Mouse (Mus musculus): ENCODE results near the gene Ctdspl.

Ctdspl gene

DNA sequence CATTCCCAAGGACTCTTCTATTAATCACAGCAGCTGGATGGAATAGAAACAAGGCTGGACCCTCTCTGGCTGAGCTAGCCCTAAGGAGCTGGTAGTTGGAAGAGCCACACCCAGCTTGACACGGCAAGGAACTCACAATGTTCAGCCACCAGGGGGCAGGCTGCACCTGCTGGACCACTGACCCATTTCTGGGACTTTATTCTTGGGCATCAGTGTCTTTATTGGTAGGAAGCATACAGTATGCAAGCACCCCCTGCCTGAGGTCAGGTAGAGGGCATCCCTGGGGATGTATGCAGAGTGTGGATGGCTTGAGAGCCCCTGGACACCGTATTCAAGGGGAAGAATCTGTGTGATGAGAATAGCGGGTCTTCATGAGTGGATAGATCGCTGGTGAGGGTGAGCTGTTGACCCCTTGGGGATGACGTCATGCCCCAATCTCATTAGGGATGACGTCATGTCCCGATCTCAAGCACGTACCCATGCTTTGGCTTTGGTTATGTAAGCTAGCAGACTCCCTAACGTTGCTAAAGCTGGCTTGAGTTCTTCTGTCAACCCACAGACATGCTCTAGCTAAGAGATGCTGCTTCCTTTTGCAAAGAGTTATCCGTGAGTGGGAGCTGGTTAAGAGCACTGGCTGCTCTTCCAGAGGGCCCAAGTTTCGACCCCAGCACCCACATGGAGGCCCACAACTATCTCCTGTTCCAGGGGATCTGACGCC lies 5.3 kb upstream of the Ctdspl start:
- peak; percentile 84 for DNase-seq (ENCODE audit: low read depth, low spot score)

DNA sequence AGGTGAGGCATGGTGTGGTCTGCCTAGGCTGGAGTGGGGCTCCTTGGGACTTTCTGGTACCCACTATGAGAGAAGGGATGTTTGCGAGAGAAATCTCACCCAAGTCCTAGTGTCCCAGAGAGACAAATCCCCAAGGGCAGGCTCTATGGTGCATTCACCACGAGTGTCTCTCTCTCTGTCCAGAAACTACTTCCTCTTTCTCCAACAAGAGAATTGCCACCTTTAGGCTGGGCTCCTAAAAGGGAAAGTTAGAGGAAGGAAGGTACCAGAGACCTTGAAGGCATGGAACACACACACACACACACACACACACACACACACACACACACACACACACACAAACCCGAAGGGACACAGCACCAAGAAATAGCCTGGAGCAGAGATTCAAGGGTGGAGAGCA lies 4.3 kb upstream of the Ctdspl start:
- no peak for DNase-seq (ENCODE audit: low read depth, low spot score)

DNA sequence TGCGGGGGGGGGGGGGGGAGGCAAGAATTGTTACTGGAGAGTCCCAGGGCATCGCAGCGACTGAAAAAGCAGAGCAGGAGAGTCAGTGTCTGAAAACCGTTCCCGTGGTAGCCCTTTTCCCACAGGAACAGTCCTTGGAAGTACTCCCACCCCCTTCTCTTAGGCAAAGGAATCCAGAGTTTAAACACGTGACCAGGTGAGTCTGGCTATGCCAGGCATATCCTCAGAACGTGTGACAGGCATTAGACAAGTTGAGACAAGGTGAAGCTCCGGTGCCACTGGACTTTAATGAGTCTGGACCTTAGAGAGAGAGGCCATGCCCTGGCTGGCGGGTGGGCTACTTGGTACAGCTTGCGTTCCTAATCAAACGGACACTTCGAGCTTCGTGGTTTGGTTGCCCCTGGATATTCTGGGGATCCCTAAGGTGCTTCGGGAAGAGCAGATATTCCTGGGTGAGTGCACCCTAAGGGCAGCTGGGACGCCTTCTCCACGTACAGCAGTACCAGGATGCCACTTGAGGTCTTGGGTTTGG lies 1.6 kb upstream of the Ctdspl start:
- no peak for DNase-seq (ENCODE audit: low read depth, low spot score)

DNA sequence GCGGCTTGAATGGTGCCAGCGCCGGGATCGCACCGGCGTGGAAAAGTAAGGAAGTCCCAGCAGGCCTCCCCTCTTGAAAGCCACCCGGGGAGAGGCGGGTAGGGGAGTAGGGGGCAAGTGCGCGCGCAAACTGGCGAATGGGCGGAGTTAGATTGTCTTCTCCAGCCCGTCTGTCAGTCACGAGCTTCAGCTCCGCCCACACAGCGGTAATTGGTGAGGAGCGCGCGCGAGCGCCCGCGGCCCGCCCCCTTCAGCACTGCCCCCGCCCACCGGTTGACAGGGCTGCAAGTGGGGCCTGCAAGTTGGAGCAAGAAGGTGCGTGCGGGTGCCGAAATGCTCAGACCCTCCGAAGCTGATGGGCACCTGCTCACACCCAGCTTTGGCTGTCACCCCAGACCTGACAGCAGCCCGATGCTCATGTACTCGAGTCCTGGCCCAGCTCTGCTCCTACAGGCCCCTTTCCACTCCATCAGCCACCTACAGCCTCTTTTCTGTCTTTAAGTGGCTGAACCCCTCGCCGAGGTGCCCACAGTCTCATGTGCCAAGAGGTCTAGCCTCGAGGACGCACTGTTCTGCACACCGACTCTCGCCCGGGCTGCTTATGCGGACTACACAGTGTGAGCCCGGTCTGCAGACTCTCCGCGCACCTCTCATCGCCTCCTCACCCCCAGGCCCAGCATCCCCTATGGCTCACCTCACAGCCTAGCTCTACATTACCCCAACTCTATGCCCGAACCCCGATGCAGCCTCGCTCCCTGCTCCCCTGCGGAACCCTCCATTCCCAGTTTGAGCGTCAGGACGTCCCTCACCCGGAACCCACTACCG lies 755 bp upstream of the Ctdspl start:
- DNase-seq (ENCODE audit: low read depth, low spot score) = peak; percentile 92

DNA sequence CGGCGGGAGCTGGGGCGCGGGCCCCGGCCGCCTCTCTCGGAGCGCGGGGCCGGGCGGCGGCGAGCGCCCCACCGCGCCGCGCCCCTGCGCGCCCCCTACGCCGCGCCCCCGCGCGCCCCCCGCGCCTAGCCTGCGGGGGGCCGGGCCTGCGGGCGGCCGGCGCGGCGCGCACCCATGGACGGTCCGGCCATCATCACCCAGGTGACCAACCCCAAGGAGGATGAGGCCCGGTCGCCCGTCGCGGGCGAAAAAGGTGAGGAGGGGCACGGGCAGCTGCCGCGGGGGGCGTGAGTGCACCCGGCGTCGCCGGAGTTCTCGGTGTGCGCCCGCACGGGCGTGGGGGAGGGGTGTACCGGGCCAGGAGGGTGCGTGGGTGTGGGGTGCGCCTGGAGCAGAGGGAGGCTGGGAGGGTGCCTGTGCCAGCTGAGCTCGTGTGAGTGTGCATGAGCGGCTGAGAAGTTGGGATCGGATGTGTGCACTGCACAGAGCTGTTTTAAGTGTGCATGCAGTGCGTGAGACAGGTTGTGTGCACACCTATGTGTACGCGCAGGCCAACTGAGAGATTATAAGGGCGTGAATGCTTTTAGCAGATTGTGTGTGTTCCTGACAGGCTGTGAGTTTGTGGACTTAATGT lies 552 bp downstream of the Ctdspl start:
- peak; percentile 35 for DNase-seq (ENCODE audit: low read depth, low spot score)

DNA sequence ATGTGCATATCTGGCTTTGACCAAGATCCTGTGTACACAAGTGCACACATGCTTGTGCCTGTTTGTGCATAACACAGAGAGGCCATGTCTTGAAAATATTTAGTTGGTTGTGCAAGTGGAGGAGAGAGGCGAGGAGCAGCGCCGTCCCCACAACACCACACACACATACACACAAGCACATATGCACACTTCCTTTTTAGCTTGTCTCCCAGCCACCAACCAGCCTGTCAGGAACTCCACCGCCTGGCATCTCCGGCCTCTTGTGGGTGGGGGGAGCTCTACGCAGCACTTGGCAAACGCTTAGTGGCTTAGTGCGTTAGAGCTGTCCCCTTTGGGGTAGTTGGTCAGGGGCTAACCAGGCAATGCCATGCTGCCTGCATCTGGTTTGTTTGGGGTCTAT lies 1.2 kb downstream of the Ctdspl start:
- no peak for DNase-seq (ENCODE audit: low read depth, low spot score)

DNA sequence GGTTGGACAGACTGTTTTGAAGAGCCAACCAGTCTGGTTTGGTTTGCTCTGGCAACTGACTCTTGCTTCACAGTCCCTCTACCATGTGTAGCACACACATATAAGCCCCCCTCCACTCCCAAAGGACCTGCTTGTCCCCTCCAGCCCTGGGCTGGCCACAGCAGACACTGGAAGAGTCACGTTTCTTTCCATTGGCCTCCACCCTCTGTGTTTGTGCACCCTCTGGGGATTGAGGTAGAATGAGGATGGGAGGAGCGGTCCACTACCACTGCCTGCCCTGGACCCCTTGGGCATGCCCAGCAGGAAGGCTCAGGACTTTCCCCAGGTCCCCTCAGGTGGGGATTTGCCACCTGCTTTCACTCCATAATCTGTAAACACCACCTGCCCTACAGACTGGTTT lies 1.8 kb downstream of the Ctdspl start:
- DNase-seq (ENCODE audit: low read depth, low spot score) = no peak

DNA sequence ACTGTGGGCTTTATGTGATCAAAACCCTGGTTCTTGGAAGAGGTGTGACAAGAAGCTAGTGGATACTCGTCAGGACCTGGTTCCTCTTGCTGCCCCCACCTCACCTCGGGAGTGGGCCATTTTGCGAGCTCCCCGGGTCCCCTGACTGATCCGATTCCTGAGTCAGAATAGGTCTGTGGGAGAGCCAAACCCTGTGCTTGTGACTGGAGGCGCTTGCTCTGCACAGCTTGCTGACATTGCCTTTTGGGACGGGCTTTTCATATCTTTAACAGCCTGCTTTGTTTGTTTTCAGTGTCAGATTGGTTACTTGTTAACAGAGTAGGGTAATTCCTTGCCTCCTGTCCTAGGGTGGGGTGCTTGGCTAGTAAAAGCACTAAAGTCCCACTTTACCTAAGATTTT lies 2.4 kb downstream of the Ctdspl start:
- DNase-seq (ENCODE audit: low read depth, low spot score) = no peak

DNA sequence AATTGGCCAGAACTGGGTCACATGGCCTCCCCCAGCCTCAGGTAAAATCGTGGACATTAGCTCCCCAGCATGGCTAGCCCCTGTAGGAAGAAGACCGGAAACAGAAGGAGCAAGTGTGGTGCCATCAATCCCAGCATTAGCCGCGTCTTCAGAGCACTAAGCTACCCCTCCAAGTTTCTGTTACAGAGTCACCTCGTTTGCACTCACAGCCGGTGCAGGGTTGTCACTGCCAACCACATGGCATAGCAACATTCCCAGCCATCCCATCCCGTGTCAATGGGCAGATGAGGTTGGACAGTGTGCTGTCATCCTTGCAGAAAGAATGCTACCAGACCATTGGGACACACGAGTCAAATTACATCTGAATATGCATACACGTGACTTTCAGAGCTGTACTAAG lies 4.4 kb downstream of the Ctdspl start:
- DNase-seq (ENCODE audit: low read depth, low spot score) = no peak

DNA sequence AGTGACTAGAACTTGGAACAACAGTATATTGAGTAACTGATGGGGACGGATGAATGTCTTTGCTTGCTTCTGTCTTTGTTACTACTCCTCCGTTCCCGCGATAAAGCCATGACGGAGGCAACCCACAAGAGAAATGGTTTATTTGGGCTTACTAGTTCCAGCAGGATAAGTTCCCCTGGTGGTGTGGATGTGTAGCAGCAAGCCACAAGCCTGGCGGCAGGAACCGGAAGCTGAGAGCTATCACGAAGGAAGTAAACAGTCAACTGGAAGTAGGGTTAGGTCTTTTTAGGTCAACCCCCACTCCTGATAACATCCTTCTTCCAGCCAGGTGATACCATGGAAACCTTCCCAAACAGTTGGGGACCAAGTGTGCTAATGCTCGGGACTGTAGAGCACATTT lies 7.5 kb downstream of the Ctdspl start:
- DNase-seq (ENCODE audit: low read depth, low spot score) = no peak

DNA sequence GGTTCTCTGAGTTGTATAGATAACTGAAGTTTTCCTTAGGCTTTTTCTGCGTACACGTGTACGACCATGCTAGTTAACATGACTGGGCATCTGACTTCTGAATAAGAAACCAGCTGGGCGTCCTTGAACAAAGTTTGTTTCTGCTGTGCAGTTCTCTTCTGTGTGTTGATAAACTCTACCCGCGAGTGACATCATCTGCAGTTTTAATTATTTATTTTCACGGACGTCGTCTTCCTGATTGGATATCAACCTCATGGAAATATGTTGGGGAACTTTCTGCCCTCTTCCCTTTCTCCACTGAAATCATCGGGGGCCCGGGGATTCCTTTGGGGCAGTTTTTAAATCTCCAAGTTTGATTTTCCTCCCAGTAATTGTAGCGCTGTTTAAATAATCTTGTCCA lies 8.1 kb downstream of the Ctdspl start:
- DNase-seq (ENCODE audit: low read depth, low spot score) = no peak

DNA sequence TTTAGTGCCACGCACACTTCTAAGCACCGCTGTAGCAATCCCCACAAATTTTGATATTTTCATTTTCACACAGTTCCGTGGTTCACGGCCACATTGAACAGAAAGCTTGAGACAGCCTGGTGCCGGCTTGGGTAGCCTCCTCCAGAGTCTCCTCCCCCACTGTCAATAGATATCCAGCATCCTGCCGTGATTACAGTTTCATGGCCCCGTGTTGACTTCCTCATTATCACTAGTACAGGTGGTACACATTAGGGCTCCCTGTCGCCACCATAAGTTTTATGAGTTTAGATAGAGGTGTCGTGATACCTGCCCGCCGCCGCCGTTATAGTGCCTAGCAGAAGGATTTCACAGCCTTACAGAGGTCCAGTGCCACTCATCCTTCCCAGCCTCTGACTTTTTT lies 8.8 kb downstream of the Ctdspl start:
- DNase-seq (ENCODE audit: low read depth, low spot score) = no peak

DNA sequence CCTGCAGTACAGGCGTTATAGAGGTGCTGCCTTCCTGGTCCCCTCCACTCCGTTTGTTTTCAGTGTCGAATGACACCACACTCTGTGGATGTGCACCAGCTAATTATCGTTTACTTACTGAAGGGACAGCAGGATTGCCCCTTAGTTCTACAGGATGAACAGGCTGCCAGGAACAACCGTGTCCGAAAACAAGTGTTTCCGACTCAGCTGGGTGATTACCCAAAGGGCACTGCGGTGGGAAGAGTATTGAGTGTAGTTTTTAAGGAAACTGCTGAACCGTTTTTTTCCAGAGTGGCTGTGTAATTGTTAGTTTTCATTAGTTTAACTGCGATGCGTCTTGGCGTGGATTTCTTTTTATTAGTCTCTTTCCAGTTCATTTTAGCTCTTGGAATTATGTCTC lies 9.8 kb downstream of the Ctdspl start:
- DNase-seq (ENCODE audit: low read depth, low spot score) = no peak

DNA sequence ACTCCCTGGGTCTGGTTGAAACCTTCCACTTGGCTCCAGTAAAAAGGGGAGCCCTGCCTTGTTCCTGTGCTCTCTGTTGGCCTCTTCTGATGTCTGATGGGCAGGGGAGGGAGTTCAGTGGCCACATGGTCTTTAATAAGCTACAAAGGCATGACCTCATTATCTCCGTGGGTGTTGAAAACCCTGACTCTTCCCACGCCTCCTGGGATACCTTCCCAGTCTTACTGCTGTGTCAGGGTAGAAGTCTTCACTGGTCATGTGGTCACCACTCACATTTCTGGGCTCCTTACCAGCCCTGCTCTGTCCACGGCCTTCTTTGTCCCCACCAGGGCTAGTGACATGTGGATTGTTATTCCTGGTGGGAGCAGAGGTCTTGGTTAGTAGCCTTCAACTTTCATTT lies 11.3 kb downstream of the Ctdspl start:
- DNase-seq (ENCODE audit: low read depth, low spot score) = peak; percentile 76

DNA sequence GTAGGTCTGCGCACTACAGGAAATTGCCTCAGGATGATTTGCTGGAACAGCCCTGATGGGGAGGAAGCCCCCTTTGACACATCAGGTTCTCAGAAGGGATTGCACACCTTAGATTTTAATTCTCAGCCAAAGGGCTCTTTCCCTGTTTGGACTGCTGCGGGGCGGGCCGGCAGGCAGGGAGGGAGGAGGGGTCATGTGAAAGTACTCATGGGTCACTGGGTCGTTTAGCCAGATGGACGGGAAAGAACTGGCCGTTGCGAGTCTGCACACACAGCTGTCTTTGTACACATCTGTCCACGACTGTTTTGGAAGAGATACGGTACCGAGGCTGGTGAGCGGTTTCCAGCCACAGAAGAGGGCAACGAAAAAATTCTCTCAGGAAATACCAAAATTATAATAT lies 13.2 kb downstream of the Ctdspl start:
- DNase-seq (ENCODE audit: low read depth, low spot score) = no peak

DNA sequence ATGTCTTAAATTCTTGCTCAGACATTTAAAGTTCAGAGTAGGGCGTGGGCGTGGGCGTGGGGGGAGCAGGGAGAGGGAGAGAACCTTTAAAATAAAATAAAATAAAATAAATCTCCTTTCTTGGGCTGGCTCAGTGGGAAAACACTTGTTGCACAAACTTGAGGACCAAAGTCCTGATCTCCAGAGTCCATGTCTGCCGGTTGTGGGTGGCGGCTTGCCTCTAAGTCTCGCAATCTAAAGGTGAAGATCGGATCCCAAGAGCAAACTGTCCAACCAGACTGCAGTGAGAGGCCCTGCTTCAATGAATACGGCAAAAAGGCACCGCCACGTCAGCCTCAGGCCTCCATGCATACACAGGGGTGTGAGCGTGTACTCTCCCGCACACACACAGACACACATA lies 13.6 kb downstream of the Ctdspl start:
- no peak for DNase-seq (ENCODE audit: low read depth, low spot score)

DNA sequence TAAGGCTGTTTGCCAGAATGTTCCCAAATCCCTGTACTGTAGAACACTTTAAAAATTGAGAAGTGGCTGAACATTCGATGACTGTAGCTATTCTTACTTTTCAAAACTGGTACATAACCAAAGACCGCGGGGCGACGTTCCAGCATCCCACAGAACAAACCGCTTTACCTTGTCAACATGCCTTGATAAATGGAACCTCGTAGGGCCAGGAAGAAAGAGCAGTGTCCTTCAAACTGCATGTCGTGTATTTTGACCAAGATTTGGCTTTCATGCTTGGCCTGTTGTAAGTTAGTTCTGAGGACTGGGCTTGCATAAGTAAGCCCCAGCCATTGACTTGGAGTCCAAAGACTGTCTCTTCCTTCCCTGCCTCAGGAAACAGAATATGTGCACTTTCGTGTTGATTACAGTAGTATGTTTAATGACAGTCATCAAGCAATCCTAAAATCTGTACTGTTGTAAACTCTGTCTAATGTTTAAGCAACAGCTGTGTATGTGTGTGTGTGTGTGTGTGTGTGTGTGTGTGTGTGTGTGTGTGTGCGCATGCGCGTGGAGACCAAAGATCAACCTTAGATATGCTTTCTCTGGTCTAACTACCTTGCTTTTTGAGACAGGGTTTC lies 14.4 kb downstream of the Ctdspl start:
- no peak for DNase-seq (ENCODE audit: low read depth, low spot score)

DNA sequence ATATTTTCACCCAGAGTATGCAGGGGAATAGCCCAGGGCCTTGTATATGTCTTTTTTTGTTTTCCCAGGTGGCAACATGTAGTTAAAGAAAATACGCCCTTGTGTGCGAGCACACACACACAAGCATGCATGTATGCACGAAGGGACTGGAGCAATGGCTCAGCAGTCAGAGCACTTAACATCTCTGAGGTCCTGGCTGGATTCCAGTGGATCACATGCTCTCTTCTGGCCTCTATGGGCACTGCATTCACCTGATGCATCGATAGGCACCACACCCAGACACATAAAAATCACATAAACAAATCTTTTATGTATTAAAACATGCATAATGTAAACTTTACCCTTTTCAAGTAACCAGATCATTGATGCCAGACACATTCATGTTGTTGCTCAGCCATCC lies 15.8 kb downstream of the Ctdspl start:
- no peak for DNase-seq (ENCODE audit: low read depth, low spot score)

DNA sequence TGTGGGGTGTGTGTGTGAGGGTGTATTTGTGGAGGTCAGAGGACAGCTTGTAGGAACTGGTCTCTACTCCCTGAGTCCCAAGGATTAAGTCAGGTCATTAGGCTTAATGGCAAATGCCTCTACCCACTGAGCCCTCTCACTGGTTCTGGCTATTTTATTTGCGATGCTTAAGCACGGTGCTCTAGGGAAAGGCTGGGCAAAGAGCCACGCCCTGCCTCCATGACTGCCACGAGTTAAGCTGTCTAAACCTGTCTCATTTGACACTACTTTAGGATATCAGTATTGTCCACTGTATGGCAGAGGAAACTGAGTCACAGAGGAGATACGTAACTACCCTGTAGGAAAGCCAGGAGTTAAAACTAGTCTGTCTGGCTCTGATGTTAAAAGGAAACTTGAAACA lies 17.7 kb downstream of the Ctdspl start:
- no peak for DNase-seq (ENCODE audit: low read depth, low spot score)

DNA sequence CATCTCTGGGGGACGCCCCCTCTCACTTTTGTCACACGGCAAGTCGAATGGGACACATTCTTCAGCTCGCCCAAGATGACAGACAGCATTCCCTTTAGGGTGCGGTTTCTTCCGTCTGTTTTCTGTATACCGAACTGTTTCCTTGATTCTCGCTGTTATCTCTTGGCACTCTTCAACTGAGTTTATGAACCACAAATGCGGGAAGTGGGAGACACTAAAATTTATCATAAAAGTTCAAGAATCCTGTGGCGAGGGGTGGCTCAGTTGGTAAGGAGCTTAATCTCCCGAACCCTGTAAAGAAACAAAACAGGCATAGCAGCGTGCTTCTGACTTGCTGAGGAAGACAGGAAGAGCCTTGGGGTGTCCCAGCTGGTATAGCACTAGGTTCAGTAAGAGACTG lies 18.1 kb downstream of the Ctdspl start:
- no peak for DNase-seq (ENCODE audit: low read depth, low spot score)

DNA sequence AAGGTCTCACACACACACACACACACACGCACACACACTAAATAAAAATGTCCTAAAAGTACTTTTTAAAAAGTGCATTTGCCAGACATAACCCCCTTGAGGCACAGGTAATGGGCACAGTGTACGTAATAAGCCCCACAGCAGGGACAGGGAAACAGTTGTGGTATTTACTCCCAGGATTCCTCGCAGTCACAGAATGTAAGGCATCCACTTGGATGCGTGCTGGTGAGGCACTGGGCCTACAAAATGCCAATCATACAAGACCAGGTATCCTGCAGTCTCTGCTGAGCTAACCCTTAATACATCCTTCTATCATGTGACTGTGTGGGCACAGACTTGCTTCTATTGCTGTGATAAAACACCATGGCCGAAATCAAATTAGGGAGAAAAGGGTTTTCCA lies 22.2 kb downstream of the Ctdspl start:
- DNase-seq (ENCODE audit: low read depth, low spot score) = no peak

DNA sequence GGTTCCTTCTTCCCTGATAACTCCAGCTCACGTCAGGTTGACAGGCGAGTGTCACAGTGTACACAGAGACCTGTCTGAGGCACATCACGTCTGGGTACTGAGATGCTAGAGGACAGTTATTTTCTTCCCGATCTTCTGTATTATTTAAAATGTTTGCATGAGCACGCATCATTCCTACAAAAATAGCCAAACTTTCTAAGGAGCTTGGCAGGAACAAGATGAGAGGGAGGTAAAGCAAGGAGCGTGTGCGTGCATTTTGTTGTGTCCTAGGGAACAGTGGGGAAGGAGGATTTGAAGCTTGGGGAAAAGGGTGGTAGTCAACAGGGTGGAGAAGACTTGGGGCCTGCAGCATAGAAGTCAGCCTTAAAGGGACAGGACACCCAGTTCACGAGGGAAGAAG lies 22.9 kb downstream of the Ctdspl start:
- no peak for DNase-seq (ENCODE audit: low read depth, low spot score)

Data from 3T3-L1 (cell line).